Mouse (Mus musculus): ENCODE measurements at regions not wholly inside any gene's neighbourhood (a gene's known extent, or its start where the extent isn't known, plus 50 kb on each side); places are given as distances from the start of the nearest gene placed in this dataset.

GRCm38 (mm10) chr3:80070726-80071125, 186.4 kb downstream of the Fam198b start:
- H3K27me3 ChIP-seq (ENCODE audit: control insufficient read depth, insufficient read depth, low read length): no peaks in the 10 kb centered on the region
- 86% methylated on average over 5 of the region's 5 CpGs for WGBS

GRCm38 (mm10) chr3:80079801-80080418, 195.6 kb downstream of the Fam198b start:
- Histone ChIP-seq H3K4me1 (ENCODE audit: control insufficient read depth, insufficient read depth, insufficient read length) (no peaks in the 10 kb centered on the region), H3K27me3 (ENCODE audit: control insufficient read depth, insufficient read depth, low read length) (no peaks in the 10 kb centered on the region), H3K36me3 (ENCODE audit: control insufficient read depth, insufficient read depth, low read length) (no peaks in the 10 kb centered on the region), H3K4me3 (ENCODE audit: extremely low read depth, insufficient read depth, insufficient read length) (peak overlapping the region; percentile 24; the same call in 1 of the 2 replicates), H3K27ac (ENCODE audit: insufficient read depth, low read length) (no peak overlapping the region)
- peak in 1 of 2 experiments; percentile 21 for DNase-seq (ENCODE audit: low read depth in 1 of 2, low spot score in 2 of 2)
- peak; percentile 48; the same call in 1 of the 2 replicates for TF ChIP-seq CTCF (IDR thresholded peaks at IDR 0.05; ENCODE audit: extremely low read depth, insufficient read depth, insufficient read length, insufficient replicate concordance)
- TF ChIP-seq POLR2A (IDR thresholded peaks at IDR 0.05; ENCODE audit: low read depth, low read length): no peak
- 12% methylated on average over 10 of the region's 10 CpGs for WGBS

More at GRCm38 (mm10) chr3:80070726-80071125, 186.4 kb downstream of the Fam198b start:
- TF ChIP-seq CTCF (IDR thresholded peaks at IDR 0.05; ENCODE audit: extremely low read depth, insufficient read depth, insufficient read length, insufficient replicate concordance) (no peak), POLR2A (IDR thresholded peaks at IDR 0.05; ENCODE audit: low read depth, low read length) (no peak)
- DNase-seq (ENCODE audit: low read depth in 1 of 2, low spot score in 2 of 2): no peak
- H3K36me3 ChIP-seq (ENCODE audit: control insufficient read depth, insufficient read depth, low read length): no peaks in the 10 kb centered on the region
- H3K4me3 ChIP-seq (ENCODE audit: extremely low read depth, insufficient read depth, insufficient read length): no peak overlapping the region
- H3K27ac ChIP-seq (ENCODE audit: insufficient read depth, low read length): no peak overlapping the region
- H3K4me1 ChIP-seq (ENCODE audit: control insufficient read depth, insufficient read depth, insufficient read length): no peaks in the 10 kb centered on the region

- TF ChIP-seq POLR2A (IDR thresholded peaks at IDR 0.05; ENCODE audit: low read depth, low read length) (no peak), CTCF (IDR thresholded peaks at IDR 0.05; ENCODE audit: extremely low read depth, insufficient read depth, insufficient read length, insufficient replicate concordance) (no peak)
- H3K27me3 ChIP-seq (ENCODE audit: control insufficient read depth, insufficient read depth, low read length): no peaks in the 10 kb centered on the region
- no peaks in the 10 kb centered on the region for H3K4me1 ChIP-seq (ENCODE audit: control insufficient read depth, insufficient read depth, insufficient read length)
Measured at GRCm38 (mm10) chr3:80081210-80081609, 196.9 kb downstream of the Fam198b start.

GRCm38 (mm10) chr3:80082780-80083519, 198.6 kb downstream of the Fam198b start:
- no peak overlapping the region for H3K27ac ChIP-seq (ENCODE audit: insufficient read depth, low read length)
- no peaks in the 10 kb centered on the region for H3K36me3 ChIP-seq (ENCODE audit: control insufficient read depth, insufficient read depth, low read length)
- H3K4me3 ChIP-seq (ENCODE audit: extremely low read depth, insufficient read depth, insufficient read length): no peak overlapping the region
- 84% methylated on average over 8 of the region's 8 CpGs for WGBS
- H3K27me3 ChIP-seq (ENCODE audit: control insufficient read depth, insufficient read depth, low read length): no peaks in the 10 kb centered on the region
- DNase-seq (ENCODE audit: low read depth in 1 of 2, low spot score in 2 of 2): no peak
- TF ChIP-seq CTCF (IDR thresholded peaks at IDR 0.05; ENCODE audit: extremely low read depth, insufficient read depth, insufficient read length, insufficient replicate concordance) (no peak), POLR2A (IDR thresholded peaks at IDR 0.05; ENCODE audit: low read depth, low read length) (no peak)
- H3K4me1 ChIP-seq (ENCODE audit: control insufficient read depth, insufficient read depth, insufficient read length): no peaks in the 10 kb centered on the region

More at GRCm38 (mm10) chr3:80081210-80081609, 196.9 kb downstream of the Fam198b start:
- Histone ChIP-seq H3K27ac (ENCODE audit: insufficient read depth, low read length) (no peak overlapping the region), H3K4me3 (ENCODE audit: extremely low read depth, insufficient read depth, insufficient read length) (no peak overlapping the region), H3K36me3 (ENCODE audit: control insufficient read depth, insufficient read depth, low read length) (no peaks in the 10 kb centered on the region)
- no peak for DNase-seq (ENCODE audit: low read depth in 1 of 2, low spot score in 2 of 2)
- WGBS: 72% methylated on average over 7 of the region's 7 CpGs

GRCm38 (mm10) chr3:80084168-80084567, 199.8 kb downstream of the Fam198b start:
- no peak overlapping the region for H3K27ac ChIP-seq (ENCODE audit: insufficient read depth, low read length)
- H3K4me3 ChIP-seq (ENCODE audit: extremely low read depth, insufficient read depth, insufficient read length): no peak overlapping the region
- no peaks in the 10 kb centered on the region for H3K27me3 ChIP-seq (ENCODE audit: control insufficient read depth, insufficient read depth, low read length)
- TF ChIP-seq CTCF (IDR thresholded peaks at IDR 0.05; ENCODE audit: extremely low read depth, insufficient read depth, insufficient read length, insufficient replicate concordance) (no peak), POLR2A (IDR thresholded peaks at IDR 0.05; ENCODE audit: low read depth, low read length) (no peak)
- DNase-seq (ENCODE audit: low read depth in 1 of 2, low spot score in 2 of 2): no peak
- H3K36me3 ChIP-seq (ENCODE audit: control insufficient read depth, insufficient read depth, low read length): no peaks in the 10 kb centered on the region
- no peaks in the 10 kb centered on the region for H3K4me1 ChIP-seq (ENCODE audit: control insufficient read depth, insufficient read depth, insufficient read length)
- 76% methylated on average over 3 of the region's 3 CpGs for WGBS

DNA sequence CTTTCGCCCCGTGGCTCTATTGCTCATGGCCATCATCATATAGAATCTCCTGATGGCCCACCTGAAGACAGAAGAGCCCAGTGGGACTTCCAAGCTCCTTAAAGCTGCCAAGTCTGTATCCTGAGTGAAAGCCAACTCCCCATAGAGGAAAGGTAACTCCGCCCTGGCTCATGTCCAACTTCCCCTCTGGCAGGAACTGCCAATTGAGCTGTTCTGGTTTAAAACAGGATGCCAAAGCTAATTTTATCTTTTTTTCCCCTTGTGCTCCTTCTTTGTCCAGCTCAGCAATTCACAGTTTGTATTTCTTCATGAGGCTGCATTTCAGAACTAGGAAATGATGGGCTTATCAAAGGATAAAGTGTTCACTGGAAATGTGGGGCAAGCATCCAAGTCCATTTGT, 215.3 kb downstream of the Fam198b start:
- H3K27me3 ChIP-seq (ENCODE audit: control insufficient read depth, insufficient read depth, low read length): no peaks in the 10 kb centered on the region
- H3K4me1 ChIP-seq (ENCODE audit: control insufficient read depth, insufficient read depth, insufficient read length): no peaks in the 10 kb centered on the region
- no peak overlapping the region for H3K27ac ChIP-seq (ENCODE audit: insufficient read depth, low read length)
- TF ChIP-seq CTCF (IDR thresholded peaks at IDR 0.05; ENCODE audit: extremely low read depth, insufficient read depth, insufficient read length, insufficient replicate concordance): no peak
- H3K36me3 ChIP-seq (ENCODE audit: control insufficient read depth, insufficient read depth, low read length): no peaks in the 10 kb centered on the region
- WGBS: 75% methylated on average over 3 of the region's 3 CpGs
- DNase-seq (ENCODE audit: low read depth in 1 of 2, low spot score in 2 of 2): no peak
- no peak overlapping the region for H3K4me3 ChIP-seq (ENCODE audit: extremely low read depth, insufficient read depth, insufficient read length)
